Mouse (Mus musculus) bone marrow, adult 2 months (tissue): Measurements from ENCODE around the gene Grhl3.

ENCODE experiments used
- CTCF ChIP-seq: fragments of 200-500 bp; IDR thresholded peaks from 2 replicates; pipeline ENCODE4 v1.5.1; 2011; ENCODE audit warnings: low read length, control low read depth; ENCODE audit not compliant: control insufficient read depth, insufficient read depth
- POLR2A ChIP-seq: fragments of 200-500 bp; IDR thresholded peaks from 2 replicates; pipeline ENCODE4 v1.6.1; 2011; ENCODE audit warnings: low read depth, mild to moderate bottlenecking, control low read depth, low read length, borderline replicate concordance; ENCODE audit not compliant: control insufficient read depth

DNA sequence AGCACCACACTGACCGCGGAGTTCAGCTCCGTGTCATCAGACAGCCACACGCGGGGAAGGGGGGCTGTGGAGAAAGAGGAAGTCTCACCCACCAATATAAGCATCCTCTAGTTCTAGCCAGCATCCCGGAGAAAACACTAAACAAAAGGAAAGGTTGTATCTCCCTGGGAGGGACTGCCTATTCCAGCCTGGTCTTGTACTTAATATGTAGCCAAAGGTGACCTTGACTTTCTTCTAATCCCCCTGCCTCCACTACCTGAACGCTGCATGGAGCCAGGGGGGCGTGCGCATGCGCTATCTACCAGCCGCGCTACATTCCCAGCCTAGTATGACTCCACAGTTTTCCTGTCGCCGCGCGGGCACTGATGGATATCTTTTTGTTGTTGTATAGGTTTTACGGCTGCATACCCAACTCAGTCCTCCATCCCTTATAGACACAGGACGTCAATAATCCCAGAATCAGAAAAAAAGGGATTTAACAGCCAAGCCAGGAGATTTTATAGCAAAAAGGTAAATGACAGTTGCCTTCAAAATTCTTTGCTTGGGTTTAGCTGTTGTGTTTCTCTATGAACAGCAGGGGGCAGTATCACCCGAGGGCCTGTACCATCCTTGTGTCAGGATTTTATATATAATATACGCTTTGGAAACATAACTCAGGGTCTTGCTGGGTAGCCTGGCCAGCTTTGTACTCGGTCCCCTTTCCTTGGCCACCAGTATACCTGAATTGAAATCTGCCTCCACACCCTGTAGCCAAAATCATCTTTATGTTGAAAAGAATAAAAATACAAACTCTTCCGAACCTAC, 65.7 kb downstream of the Grhl3 start:
- TF ChIP-seq CTCF (peak; percentile 15; the same call in 1 of the 2 replicates), POLR2A (no peak)
